Mouse (Mus musculus) ES-Bruce4 (cell line): Measurements from ENCODE around the gene Prpf4. TPM values are rescaled to one million over a fixed set of nuclear protein-coding genes. Genes with fewer than 3 reads are reported as not detected.
A peak's percentile ranks its signal among the peaks of the same experiment; 100 is the strongest.

Experiments used
- H3K27ac ChIP-seq: 2 replicates; pipeline ENCODE4 v1.5.1; 2012; ENCODE audit warnings: low read length, inconsistent platforms; ENCODE audit not compliant: insufficient read depth
- H3K27me3 ChIP-seq: 2 replicates; pipeline ENCODE4 v1.6.1; 2012; ENCODE audit warnings: mild to moderate bottlenecking, low read length, inconsistent platforms; ENCODE audit not compliant: control insufficient read depth, poor library complexity, insufficient read depth, severe bottlenecking
- H3K36me3 ChIP-seq: 2 replicates; pipeline ENCODE4 v1.6.1; 2012; ENCODE audit warnings: inconsistent platforms, mild to moderate bottlenecking, low read length, moderate library complexity; ENCODE audit not compliant: control insufficient read depth, poor library complexity, insufficient read depth, severe bottlenecking
- H3K4me1 ChIP-seq: one replicate; pipeline ENCODE4 v1.8.1; 2011; ENCODE audit warnings: low read length; ENCODE audit not compliant: control insufficient read depth, insufficient read depth
- H3K4me3 ChIP-seq: 2 replicates; pipeline ENCODE4 v1.5.1; 2011; ENCODE audit warnings: low read depth, mild to moderate bottlenecking, low read length
- H3K9ac ChIP-seq: 2 replicates; pipeline ENCODE4 v1.6.1; 2012; ENCODE audit warnings: low read depth, mild to moderate bottlenecking, inconsistent platforms; ENCODE audit not compliant: poor library complexity, severe bottlenecking
- H3K9me3 ChIP-seq: replicated peaks from 2 replicates; pipeline ENCODE4 v1.6.1; 2012; ENCODE audit warnings: mild to moderate bottlenecking, low read length, inconsistent platforms; ENCODE audit not compliant: control insufficient read depth, poor library complexity, insufficient read depth, severe bottlenecking
- CTCF ChIP-seq: IDR thresholded peaks from one replicate; pipeline ENCODE4 v1.8.1; 2011; ENCODE audit warnings: low read depth, low read length
- EP300 ChIP-seq: IDR thresholded peaks from 2 replicates; pipeline ENCODE4 v1.6.1; 2011; ENCODE audit warnings: low read depth, low read length; ENCODE audit not compliant: insufficient read depth
- POLR2A ChIP-seq: IDR thresholded peaks from one replicate; pipeline ENCODE4 v1.8.1; 2011; ENCODE audit warnings: low read length; ENCODE audit not compliant: insufficient read depth
- polyA plus RNA-seq: library from polyadenylated mRNA; stranded (reverse); fragments of >200 nt; gene quantifications from 2 replicates; pipeline ENCODE4 v1.2.4, GENCODE M21; 2011; ENCODE audit warnings: low read depth; ENCODE audit not compliant: missing spikeins, insufficient read depth, insufficient read length

The Prpf4 gene
- polyA plus RNA-seq, 1 experiment = 29.2 TPM

DNA sequence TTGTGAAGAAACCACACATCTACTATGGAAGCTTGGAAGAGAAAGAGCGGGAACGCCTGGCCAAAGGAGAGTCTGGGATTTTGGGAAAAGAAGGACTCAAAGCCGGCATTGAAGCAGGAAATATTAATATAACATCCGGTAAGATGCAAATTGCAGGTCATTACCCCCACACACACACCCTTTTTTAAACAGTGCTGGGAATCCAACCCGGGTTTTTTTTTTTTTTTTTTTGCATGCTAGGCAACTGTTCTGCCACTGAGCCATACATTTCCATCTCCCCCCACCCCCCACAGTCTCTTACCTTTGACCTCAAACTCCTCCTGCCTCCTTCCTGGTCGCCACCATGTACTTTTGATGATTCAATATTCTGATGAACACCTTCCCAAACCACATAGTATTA, 1.0 kb downstream of the Prpf4 start:
- H3K36me3 ChIP-seq = peaks cover 40% of the 10 kb centered on the region
- peak overlapping the region; percentile 3; the same call in 1 of the 2 replicates for H3K27ac ChIP-seq
- peaks cover 9% of the 10 kb centered on the region for H3K9me3 ChIP-seq
- H3K9ac ChIP-seq = peak overlapping the region; percentile 72
- no peaks in the 10 kb centered on the region for H3K27me3 ChIP-seq
- TF ChIP-seq EP300 (no peak), POLR2A (no peak), CTCF (no peak)
- H3K4me3 ChIP-seq = peak overlapping the region; percentile 87
- no peaks in the 10 kb centered on the region for H3K4me1 ChIP-seq

DNA sequence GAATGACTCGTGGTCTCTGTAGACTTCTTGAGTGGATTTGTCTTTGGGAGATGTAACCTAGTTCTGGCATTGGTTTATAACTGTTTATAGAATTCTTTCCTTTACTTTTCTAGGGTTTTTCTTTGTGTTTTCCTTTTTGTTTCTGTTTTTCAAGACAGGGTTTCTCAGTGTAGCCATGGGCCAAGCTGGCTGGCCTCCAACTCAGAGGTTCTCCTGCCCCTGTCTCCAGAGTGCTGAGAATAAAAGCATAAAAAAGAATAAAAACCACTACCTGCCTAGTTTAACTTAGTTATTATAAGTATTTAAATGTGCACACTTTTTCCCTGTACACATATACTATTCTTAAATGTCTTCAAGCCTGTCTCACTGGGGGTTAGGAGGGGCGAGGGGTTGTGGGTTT, 1.7 kb downstream of the Prpf4 start:
- H3K4me3 ChIP-seq = no peak overlapping the region
- H3K9me3 ChIP-seq = peaks cover 9% of the 10 kb centered on the region
- H3K4me1 ChIP-seq = no peaks in the 10 kb centered on the region
- no peak overlapping the region for H3K27ac ChIP-seq
- H3K9ac ChIP-seq = no peak overlapping the region
- TF ChIP-seq CTCF = no peak
- TF ChIP-seq EP300 = no peak
- no peak for TF ChIP-seq POLR2A
- no peaks in the 10 kb centered on the region for H3K27me3 ChIP-seq
- peaks cover 47% of the 10 kb centered on the region for H3K36me3 ChIP-seq

DNA sequence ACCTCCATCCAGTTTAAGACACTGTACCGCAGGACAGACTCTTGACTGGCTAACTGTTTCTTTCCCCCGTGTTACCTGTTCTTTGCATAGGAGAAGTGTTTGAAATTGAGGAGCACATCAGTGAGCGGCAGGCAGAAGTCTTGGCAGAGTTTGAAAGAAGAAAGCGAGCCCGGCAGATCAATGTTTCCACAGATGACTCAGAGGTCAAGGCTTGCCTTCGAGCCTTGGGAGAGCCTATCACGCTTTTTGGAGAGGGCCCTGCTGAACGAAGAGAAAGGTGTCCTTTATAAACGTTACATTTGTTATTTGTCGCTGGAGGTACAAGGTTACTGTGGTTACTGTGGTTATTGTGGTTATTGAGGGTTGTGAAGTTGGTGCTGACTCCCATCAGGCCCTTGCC, 3.0 kb downstream of the Prpf4 start:
- Histone ChIP-seq H3K36me3 (peaks cover 60% of the 10 kb centered on the region), H3K4me3 (no peak overlapping the region), H3K4me1 (no peaks in the 10 kb centered on the region), H3K27ac (no peak overlapping the region), H3K9me3 (peaks cover 9% of the 10 kb centered on the region), H3K27me3 (no peaks in the 10 kb centered on the region), H3K9ac (no peak overlapping the region)
- TF ChIP-seq CTCF (no peak), EP300 (no peak), POLR2A (no peak)

DNA sequence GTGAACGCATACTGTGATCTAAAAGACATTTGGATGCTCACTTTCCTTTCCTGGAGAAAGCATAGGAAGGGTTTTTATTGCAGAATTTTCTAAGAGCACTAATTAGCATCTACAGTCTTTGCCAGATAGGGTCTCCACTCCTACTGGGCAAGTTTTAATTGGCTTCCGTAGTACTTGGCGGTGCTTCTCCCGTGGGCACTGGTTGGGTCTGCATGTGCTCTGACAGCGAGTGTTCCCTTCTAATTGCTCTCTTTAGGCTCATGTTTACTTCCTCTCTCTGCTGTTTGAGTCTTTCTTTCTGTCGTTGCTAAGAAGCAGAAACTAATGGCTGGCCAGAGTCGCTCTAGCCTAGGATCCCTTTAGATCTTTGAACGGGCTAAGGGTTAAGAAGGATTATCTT, 9.9 kb downstream of the Prpf4 start:
- H3K27me3 ChIP-seq = no peaks in the 10 kb centered on the region
- TF ChIP-seq EP300 = no peak
- TF ChIP-seq CTCF = no peak
- H3K9ac ChIP-seq = no peak overlapping the region
- H3K27ac ChIP-seq = no peak overlapping the region
- no peaks in the 10 kb centered on the region for H3K9me3 ChIP-seq
- H3K36me3 ChIP-seq = peaks cover 92% of the 10 kb centered on the region
- no peaks in the 10 kb centered on the region for H3K4me1 ChIP-seq
- H3K4me3 ChIP-seq = no peak overlapping the region

DNA sequence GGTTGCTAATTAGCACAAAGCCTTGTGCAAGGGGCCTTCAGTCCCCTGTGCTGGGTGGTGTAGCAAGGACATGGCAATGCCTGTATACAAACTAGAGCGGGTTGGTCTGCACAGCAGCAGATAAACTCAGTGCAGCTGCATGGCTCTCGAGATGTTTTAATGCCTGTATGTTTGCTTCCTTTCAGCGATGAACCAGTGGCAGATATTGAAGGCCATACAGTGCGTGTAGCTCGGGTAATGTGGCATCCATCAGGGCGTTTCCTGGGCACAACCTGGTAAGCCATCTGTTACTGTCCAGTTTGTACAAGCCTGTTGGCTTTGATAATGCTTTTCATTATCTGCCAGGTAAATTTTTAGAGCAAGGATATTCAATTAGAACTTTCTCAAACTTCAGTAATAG, 10.5 kb downstream of the Prpf4 start:
- no peak overlapping the region for H3K9ac ChIP-seq
- TF ChIP-seq EP300 (no peak), POLR2A (no peak), CTCF (no peak)
- no peak overlapping the region for H3K27ac ChIP-seq
- no peaks in the 10 kb centered on the region for H3K4me1 ChIP-seq
- no peaks in the 10 kb centered on the region for H3K27me3 ChIP-seq
- H3K9me3 ChIP-seq = no peaks in the 10 kb centered on the region
- H3K4me3 ChIP-seq = no peak overlapping the region
- H3K36me3 ChIP-seq = peaks cover 94% of the 10 kb centered on the region

DNA sequence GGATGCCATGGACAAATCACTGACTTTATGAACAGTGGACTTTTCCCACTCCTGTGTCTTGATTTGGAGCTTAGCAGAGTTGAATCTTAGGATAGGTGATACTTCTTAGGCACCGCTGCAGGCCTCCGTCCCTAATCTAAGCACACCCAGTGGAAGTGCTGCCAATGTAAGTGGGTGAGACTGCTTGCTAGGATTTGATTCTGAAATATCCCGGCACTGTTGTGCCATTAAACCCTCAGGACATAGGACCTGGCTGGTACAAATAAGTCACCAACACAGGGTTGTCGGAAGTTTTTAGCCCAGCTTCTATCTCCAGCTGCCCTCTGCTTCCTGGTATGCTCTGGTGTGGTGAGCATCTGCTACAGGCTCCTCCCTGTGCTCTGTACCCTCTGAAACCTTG, 17.3 kb downstream of the Prpf4 start:
- H3K4me1 ChIP-seq = no peaks in the 10 kb centered on the region
- H3K27me3 ChIP-seq = no peaks in the 10 kb centered on the region
- H3K9me3 ChIP-seq = no peaks in the 10 kb centered on the region
- TF ChIP-seq POLR2A (no peak), CTCF (no peak), EP300 (no peak)
- H3K4me3 ChIP-seq = no peak overlapping the region
- H3K36me3 ChIP-seq = peaks cover 30% of the 10 kb centered on the region
- H3K9ac ChIP-seq = no peak overlapping the region
- H3K27ac ChIP-seq = no peak overlapping the region
